Mouse (Mus musculus): ENCODE data around the gene Batf. TPM values are rescaled to one million over a fixed set of nuclear protein-coding genes. Genes with fewer than 3 reads are reported as not detected.
"Not testable (repeated sequence)": the region's sequence is repeated elsewhere in the genome, so short reads cannot be mapped to it uniquely, and the experiment has no call there.

Batf gene
- total and polyA plus RNA-seq, 3 experiments, result not detected

DNA sequence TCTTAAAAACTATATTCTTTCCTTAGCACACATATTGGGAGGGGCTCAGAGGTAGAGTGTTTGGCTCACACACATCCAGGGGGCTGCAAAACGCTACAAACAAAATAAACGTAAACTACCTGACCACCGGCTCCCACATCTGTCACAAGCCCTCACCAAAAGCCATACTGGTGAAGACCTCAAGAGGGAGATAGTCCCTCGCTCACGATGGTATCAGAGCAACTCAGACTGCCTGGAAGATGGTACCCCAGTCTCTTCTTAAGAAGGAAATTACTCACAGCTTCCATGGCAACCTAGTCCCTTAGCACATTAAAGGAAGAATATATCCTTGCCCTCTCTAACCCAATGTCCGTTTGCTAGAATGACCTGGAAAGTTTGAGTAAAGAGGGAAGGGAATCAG, 1.4 kb downstream of the Batf start:
- TF ChIP-seq POLR2AphosphoS5 (IDR thresholded peaks at IDR 0.05; ENCODE audit: insufficient replicate concordance, low read depth, low read length) (no peak), TAL1 (conservative IDR thresholded peaks at IDR 0.05; ENCODE audit: low read depth, low read length) (no peak), CTCF (IDR thresholded peaks at IDR 0.05; ENCODE audit: low read depth, low read length) (no peak), GATA1 (IDR thresholded peaks at IDR 0.05; ENCODE audit: borderline replicate concordance, low read length) (no peak), GATA2 (IDR thresholded peaks at IDR 0.05; ENCODE audit: borderline replicate concordance, low read depth, low read length) (no peak)
- Histone ChIP-seq H3K4me3 (ENCODE audit: low read depth, low read length) (no peak overlapping the region), H3K9me3 (replicated peaks) (no peaks in the 10 kb centered on the region), H3K27me3 (ENCODE audit: insufficient read depth, low read length) (peaks cover 11% of the 10 kb centered on the region), H3K4me1 (ENCODE audit: insufficient read depth, low read depth, low read length) (no peaks in the 10 kb centered on the region), H3K36me3 (replicated peaks) (no peaks in the 10 kb centered on the region)
- DNase-seq (ENCODE audit: low spot score) (no peak), ATAC-seq (ENCODE audit: extremely low read depth, insufficient number of reproducible peaks, low FRiP score, poor library complexity, severe bottlenecking) (no peak)

DNA sequence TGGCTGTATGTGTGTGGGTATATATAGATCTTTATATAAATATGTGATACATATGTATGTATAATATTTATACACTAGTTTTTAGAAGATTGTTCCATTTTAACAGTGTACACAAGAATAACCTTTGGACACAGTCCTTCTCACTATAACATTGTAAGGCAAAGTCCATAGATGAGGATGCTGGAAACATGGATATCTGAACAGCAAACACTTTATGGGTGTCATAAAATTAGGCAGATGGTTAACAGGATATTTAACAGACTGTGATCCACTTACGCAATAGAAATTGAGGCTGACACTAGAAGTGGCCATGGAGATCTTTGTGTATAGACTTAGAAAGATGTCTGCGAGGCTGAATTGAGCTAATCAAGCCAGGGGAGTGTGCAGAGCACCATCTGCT, 9.3 kb downstream of the Batf start:
- Histone ChIP-seq H3K27me3 (ENCODE audit: insufficient read depth, low read length) (peaks cover 7% of the 10 kb centered on the region), H3K4me3 (ENCODE audit: low read depth, low read length) (no peak overlapping the region), H3K4me1 (ENCODE audit: insufficient read depth, low read depth, low read length) (no peaks in the 10 kb centered on the region), H3K36me3 (replicated peaks) (no peaks in the 10 kb centered on the region), H3K9me3 (replicated peaks) (no peaks in the 10 kb centered on the region)
- TF ChIP-seq POLR2AphosphoS5 (IDR thresholded peaks at IDR 0.05; ENCODE audit: insufficient replicate concordance, low read depth, low read length) (no peak), TAL1 (conservative IDR thresholded peaks at IDR 0.05; ENCODE audit: low read depth, low read length) (no peak), CTCF (IDR thresholded peaks at IDR 0.05; ENCODE audit: low read depth, low read length) (no peak), GATA2 (IDR thresholded peaks at IDR 0.05; ENCODE audit: borderline replicate concordance, low read depth, low read length) (no peak), GATA1 (IDR thresholded peaks at IDR 0.05; ENCODE audit: borderline replicate concordance, low read length) (no peak)
- no peak for ATAC-seq (ENCODE audit: extremely low read depth, insufficient number of reproducible peaks, low FRiP score, poor library complexity, severe bottlenecking)
- no peak for DNase-seq (ENCODE audit: low spot score)

DNA sequence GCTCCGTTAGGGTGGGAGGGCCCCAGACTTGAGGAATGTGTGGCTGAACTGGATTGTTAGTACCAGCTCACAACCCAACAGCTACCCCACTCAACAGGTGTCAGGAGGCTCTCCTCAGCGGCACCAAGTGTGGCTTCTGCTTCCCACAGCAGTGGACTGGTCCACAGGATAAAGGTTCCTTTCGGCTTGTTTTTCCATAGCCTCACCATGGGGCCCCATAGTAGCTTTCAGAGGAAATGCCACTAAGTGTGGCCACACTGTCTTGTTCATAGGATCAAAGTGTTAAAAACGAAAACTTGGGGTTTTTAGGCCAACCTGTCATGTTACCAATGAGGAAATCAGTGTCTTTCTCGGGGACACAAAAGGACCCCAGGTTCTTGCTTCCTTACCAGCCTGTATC, 10.0 kb downstream of the Batf start:
- ATAC-seq (ENCODE audit: extremely low read depth, insufficient number of reproducible peaks, low FRiP score, poor library complexity, severe bottlenecking) (no peak), DNase-seq (ENCODE audit: low spot score) (no peak)
- TF ChIP-seq TAL1 (conservative IDR thresholded peaks at IDR 0.05; ENCODE audit: low read depth, low read length), result no peak
- TF ChIP-seq GATA1 (IDR thresholded peaks at IDR 0.05; ENCODE audit: borderline replicate concordance, low read length), result no peak
- TF ChIP-seq CTCF (IDR thresholded peaks at IDR 0.05; ENCODE audit: low read depth, low read length), result no peak
- no peak for TF ChIP-seq GATA2 (IDR thresholded peaks at IDR 0.05; ENCODE audit: borderline replicate concordance, low read depth, low read length)
- TF ChIP-seq POLR2AphosphoS5 (IDR thresholded peaks at IDR 0.05; ENCODE audit: insufficient replicate concordance, low read depth, low read length), result no peak
- no peaks in the 10 kb centered on the region for H3K4me1 ChIP-seq (ENCODE audit: insufficient read depth, low read depth, low read length)
- H3K9me3 ChIP-seq (replicated peaks), result no peaks in the 10 kb centered on the region
- no peaks in the 10 kb centered on the region for H3K36me3 ChIP-seq (replicated peaks)
- H3K4me3 ChIP-seq (ENCODE audit: low read depth, low read length), result no peak overlapping the region
- peaks cover 11% of the 10 kb centered on the region for H3K27me3 ChIP-seq (ENCODE audit: insufficient read depth, low read length)

DNA sequence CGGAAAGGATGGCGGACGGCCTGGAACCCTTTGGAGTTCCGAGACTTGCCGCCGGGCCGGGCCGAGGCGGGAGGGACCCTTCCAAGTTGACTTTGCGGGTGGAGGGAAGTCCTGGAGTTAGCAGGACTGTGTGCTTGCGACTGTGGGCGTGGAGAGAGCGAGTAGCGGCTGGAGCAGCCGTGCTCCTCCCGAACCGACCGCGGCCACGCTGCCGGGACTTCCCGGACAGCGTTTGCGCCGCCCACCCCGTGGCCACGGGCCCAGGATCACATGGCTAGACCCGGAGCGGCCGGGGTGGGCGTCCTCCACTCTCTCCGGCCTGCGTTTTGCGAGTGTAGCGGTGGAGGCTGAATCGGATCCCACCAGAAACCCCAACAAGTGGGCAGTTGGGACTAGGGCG, 11.7 kb downstream of the Batf start:
- peaks cover 20% of the 10 kb centered on the region for H3K27me3 ChIP-seq (ENCODE audit: insufficient read depth, low read length)
- DNase-seq (ENCODE audit: low spot score); H3K36me3 ChIP-seq (replicated peaks); H3K9me3 ChIP-seq (replicated peaks); H3K4me3 ChIP-seq (ENCODE audit: low read depth, low read length); H3K4me1 ChIP-seq (ENCODE audit: insufficient read depth, low read depth, low read length): not testable (repeated sequence)
- peak; percentile 79 for ATAC-seq (ENCODE audit: extremely low read depth, insufficient number of reproducible peaks, low FRiP score, poor library complexity, severe bottlenecking)

DNA sequence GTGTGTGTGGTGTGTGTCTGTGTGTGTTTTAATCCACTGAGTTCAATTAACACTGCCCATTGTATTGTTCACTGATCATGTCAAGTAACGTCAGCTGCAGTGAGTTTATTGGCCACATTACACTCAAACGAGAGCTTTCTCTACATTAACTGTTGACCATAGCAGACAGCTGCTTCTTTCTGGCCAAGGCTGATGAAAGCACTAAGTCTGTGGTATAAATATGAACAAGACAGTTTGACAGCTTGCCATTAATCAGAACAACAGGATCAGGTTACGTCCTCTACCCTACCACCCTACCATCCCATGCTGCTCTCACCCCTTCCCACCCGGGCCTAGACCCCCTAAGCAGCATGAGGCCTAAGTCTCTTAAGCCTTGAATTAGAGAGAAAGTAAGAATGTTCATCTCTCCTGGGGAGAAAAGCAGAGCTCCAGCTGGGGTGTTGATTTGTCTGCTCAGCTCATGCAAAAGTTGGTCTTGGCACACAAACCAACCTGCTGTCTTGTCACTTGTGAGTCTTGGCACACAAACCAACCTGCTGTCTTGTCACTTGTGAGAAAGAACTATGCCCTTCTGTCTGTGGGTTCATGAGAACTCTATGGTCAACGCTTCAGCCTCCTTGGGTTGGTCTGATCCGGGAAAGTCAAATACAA, 13.8 kb downstream of the Batf start:
- H3K9me3 ChIP-seq (replicated peaks), result no peaks in the 10 kb centered on the region
- peaks cover 26% of the 10 kb centered on the region for H3K27me3 ChIP-seq (ENCODE audit: insufficient read depth, low read length)
- no peak for TF ChIP-seq GATA2 (IDR thresholded peaks at IDR 0.05; ENCODE audit: borderline replicate concordance, low read depth, low read length)
- TF ChIP-seq GATA1 (IDR thresholded peaks at IDR 0.05; ENCODE audit: borderline replicate concordance, low read length), result no peak
- TF ChIP-seq TAL1 (conservative IDR thresholded peaks at IDR 0.05; ENCODE audit: low read depth, low read length), result no peak
- TF ChIP-seq POLR2AphosphoS5 (IDR thresholded peaks at IDR 0.05; ENCODE audit: insufficient replicate concordance, low read depth, low read length), result no peak
- TF ChIP-seq CTCF (IDR thresholded peaks at IDR 0.05; ENCODE audit: low read depth, low read length), result no peak
- no peaks in the 10 kb centered on the region for H3K36me3 ChIP-seq (replicated peaks)
- H3K4me1 ChIP-seq (ENCODE audit: insufficient read depth, low read depth, low read length), result peaks cover 15% of the 10 kb centered on the region
- no peak for DNase-seq (ENCODE audit: low spot score)
- ATAC-seq (ENCODE audit: extremely low read depth, insufficient number of reproducible peaks, low FRiP score, poor library complexity, severe bottlenecking), result no peak
- H3K4me3 ChIP-seq (ENCODE audit: low read depth, low read length), result no peak overlapping the region

DNA sequence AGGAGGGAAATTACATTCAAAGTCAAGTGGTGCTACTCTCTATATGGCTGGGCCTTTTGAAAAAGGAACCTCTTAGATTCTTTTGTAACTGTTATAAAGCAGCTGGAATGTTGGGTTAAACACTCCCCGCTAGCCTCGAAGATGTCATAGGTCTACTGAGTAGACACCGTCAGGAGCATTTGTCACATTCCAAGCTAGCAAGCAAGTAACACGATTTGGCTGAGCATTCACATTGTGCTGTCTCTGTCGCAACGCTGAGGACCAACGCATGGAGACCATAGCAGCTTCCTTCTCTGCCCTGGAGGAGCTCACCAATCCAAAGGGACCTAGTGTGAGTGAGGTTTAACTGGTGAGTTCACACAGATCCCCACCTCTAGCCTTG, 14.4 kb downstream of the Batf start:
- no peaks in the 10 kb centered on the region for H3K36me3 ChIP-seq (replicated peaks)
- no peaks in the 10 kb centered on the region for H3K9me3 ChIP-seq (replicated peaks)
- peaks cover 20% of the 10 kb centered on the region for H3K4me1 ChIP-seq (ENCODE audit: insufficient read depth, low read depth, low read length)
- H3K27me3 ChIP-seq (ENCODE audit: insufficient read depth, low read length), result peaks cover 26% of the 10 kb centered on the region
- H3K4me3 ChIP-seq (ENCODE audit: low read depth, low read length), result no peak overlapping the region
- ATAC-seq (ENCODE audit: extremely low read depth, insufficient number of reproducible peaks, low FRiP score, poor library complexity, severe bottlenecking) (no peak), DNase-seq (ENCODE audit: low spot score) (no peak)
- TF ChIP-seq CTCF (IDR thresholded peaks at IDR 0.05; ENCODE audit: low read depth, low read length), result no peak
- TF ChIP-seq GATA2 (IDR thresholded peaks at IDR 0.05; ENCODE audit: borderline replicate concordance, low read depth, low read length), result no peak
- TF ChIP-seq TAL1 (conservative IDR thresholded peaks at IDR 0.05; ENCODE audit: low read depth, low read length), result no peak
- no peak for TF ChIP-seq POLR2AphosphoS5 (IDR thresholded peaks at IDR 0.05; ENCODE audit: insufficient replicate concordance, low read depth, low read length)
- no peak for TF ChIP-seq GATA1 (IDR thresholded peaks at IDR 0.05; ENCODE audit: borderline replicate concordance, low read length)

Data from G1E (cell line).